Mouse (Mus musculus) CH12.LX (cell line): ENCODE results near the gene Ccdc185. TPM values are rescaled to one million over a fixed set of nuclear protein-coding genes. Genes with fewer than 3 reads are reported as not detected.

Experiments used
- DNase-seq: peaks from one replicate; pipeline ENCODE4 v3.0.0-alpha.2; 2013; ENCODE audit errors: extremely low read depth
- H3K27ac ChIP-seq: 2 replicates; pipeline ENCODE4 v1.5.1; 2012; ENCODE audit warnings: low read depth, mild to moderate bottlenecking, control low read depth, moderate library complexity; ENCODE audit not compliant: insufficient read depth
- H3K27me3 ChIP-seq: replicated peaks from 2 replicates; pipeline ENCODE3; 2012; ENCODE audit warnings: inconsistent platforms
- H3K36me3 ChIP-seq, 2 experiments: replicated peaks in 1 of 2; 2 replicates each; pipeline versions ENCODE3 to v1.6.1; 2012; ENCODE audit warnings: inconsistent platforms in 1 of 2, low read length in 1 of 2, mild to moderate bottlenecking in 1 of 2, mixed read lengths in 1 of 2, moderate library complexity in 1 of 2; ENCODE audit not compliant: control insufficient read depth in 1 of 2, insufficient read depth in 1 of 2
- H3K4me1 ChIP-seq, 2 experiments: 2 replicates each; pipeline ENCODE4 v1.6.1; 2012; ENCODE audit warnings: inconsistent platforms in 1 of 2, moderate library complexity in 1 of 2; ENCODE audit not compliant: insufficient read depth in 2 of 2, control insufficient read depth in 1 of 2
- H3K4me2 ChIP-seq: 2 replicates; pipeline ENCODE4 v1.6.1; 2012; ENCODE audit warnings: low read depth, mild to moderate bottlenecking, control low read depth; ENCODE audit not compliant: poor library complexity, insufficient read depth, severe bottlenecking
- H3K4me3 ChIP-seq, 3 experiments: fragments of 150-350 bp in 1 of 3; sonication (generic) in 1 of 3; replicated peaks in 1 of 3; 2 replicates each; pipeline versions ENCODE3 to v1.5.1; 2011 to 2012; ENCODE audit warnings: low read depth in 2 of 3, low read length in 2 of 3, mild to moderate bottlenecking in 2 of 3, moderate library complexity in 2 of 3, control low read depth in 1 of 3, improper control_type of control experiment in 1 of 3, inconsistent platforms in 1 of 3, mixed read lengths in 1 of 3; ENCODE audit not compliant: poor library complexity in 1 of 3
- H3K79me2 ChIP-seq: replicated peaks from 2 replicates; pipeline ENCODE4 v1.6.1; 2012; ENCODE audit warnings: mild to moderate bottlenecking, moderate library complexity; ENCODE audit not compliant: control insufficient read depth, poor library complexity, insufficient read depth, severe bottlenecking; ENCODE audit errors: extremely low read depth
- H3K9ac ChIP-seq: 2 replicates; pipeline ENCODE4 v1.6.1; 2012; ENCODE audit warnings: low read depth, mild to moderate bottlenecking, control low read depth, moderate library complexity; ENCODE audit not compliant: insufficient read depth
- H3K9me3 ChIP-seq: replicated peaks from 2 replicates; pipeline ENCODE3; 2012; ENCODE audit warnings: low read length, inconsistent platforms, mixed read lengths
- BHLHE40 ChIP-seq: IDR thresholded peaks from 2 replicates; pipeline ENCODE4 v1.6.1; 2011; ENCODE audit warnings: mild to moderate bottlenecking, low read depth, low read length, improper control_type of control experiment
- CHD2 ChIP-seq: IDR thresholded peaks from 2 replicates; pipeline ENCODE4 v1.6.1; 2011; ENCODE audit warnings: low read length, improper control_type of control experiment
- CTCF ChIP-seq, 2 experiments: IDR thresholded peaks in 1 of 2; conservative IDR thresholded peaks in 1 of 2; 2 replicates each; pipeline ENCODE4 v1.5.1; 2011 to 2012; ENCODE audit warnings: low read depth in 2 of 2, low read length in 2 of 2, improper control_type of control experiment in 1 of 2, inconsistent platforms in 1 of 2, mild to moderate bottlenecking in 1 of 2, moderate library complexity in 1 of 2
- E2F4 ChIP-seq: IDR thresholded peaks from 2 replicates; pipeline ENCODE4 v1.6.1; 2011; ENCODE audit warnings: low read depth, low read length, improper control_type of control experiment; ENCODE audit not compliant: insufficient replicate concordance
- ELF1 ChIP-seq: IDR thresholded peaks from 2 replicates; pipeline ENCODE4 v1.6.1; 2014; ENCODE audit warnings: low read depth, mild to moderate bottlenecking, inconsistent platforms, low read length, improper control_type of control experiment
- EP300 ChIP-seq: IDR thresholded peaks from 2 replicates; pipeline ENCODE4 v1.6.1; 2011; ENCODE audit warnings: low read length, improper control_type of control experiment
- ETS1 ChIP-seq: conservative IDR thresholded peaks from 2 replicates; pipeline ENCODE4 v1.6.1; 2012; ENCODE audit warnings: low read depth, mild to moderate bottlenecking, inconsistent platforms, low read length, improper control_type of control experiment, moderate library complexity
- GABPA ChIP-seq: IDR thresholded peaks from 2 replicates; pipeline ENCODE4 v1.6.1; 2012; ENCODE audit warnings: low read depth, low read length, improper control_type of control experiment, inconsistent platforms; ENCODE audit not compliant: insufficient replicate concordance
- HCFC1 ChIP-seq: IDR thresholded peaks from 2 replicates; pipeline ENCODE4 v1.6.1; 2012; ENCODE audit warnings: low read depth, mild to moderate bottlenecking, inconsistent platforms, low read length, improper control_type of control experiment
- IRF4 ChIP-seq: IDR thresholded peaks from 2 replicates; pipeline ENCODE4 v1.6.1; 2014; ENCODE audit warnings: low read depth, mild to moderate bottlenecking, inconsistent platforms, low read length, improper control_type of control experiment
- JUND ChIP-seq: conservative IDR thresholded peaks from 2 replicates; pipeline ENCODE4 v1.6.1; 2011; ENCODE audit warnings: low read depth, low read length, improper control_type of control experiment
- KAT2A ChIP-seq: IDR thresholded peaks from 2 replicates; pipeline ENCODE4 v1.6.1; 2012; ENCODE audit warnings: low read length, improper control_type of control experiment, inconsistent platforms; ENCODE audit not compliant: insufficient replicate concordance
- MAX ChIP-seq: IDR thresholded peaks from 2 replicates; pipeline ENCODE4 v1.6.1; 2011; ENCODE audit warnings: low read length, improper control_type of control experiment
- MAZ ChIP-seq: IDR thresholded peaks from 2 replicates; pipeline ENCODE4 v1.6.1; 2012; ENCODE audit warnings: low read depth, mild to moderate bottlenecking, inconsistent platforms, low read length, improper control_type of control experiment, moderate library complexity
- MEF2A ChIP-seq: IDR thresholded peaks from 2 replicates; pipeline ENCODE4 v1.6.1; 2014; ENCODE audit warnings: low read depth, mild to moderate bottlenecking, inconsistent platforms, low read length, improper control_type of control experiment, borderline replicate concordance
- MXI1 ChIP-seq: IDR thresholded peaks from 2 replicates; pipeline ENCODE4 v1.6.1; 2011; ENCODE audit warnings: mild to moderate bottlenecking, low read depth, low read length, improper control_type of control experiment
- MYC ChIP-seq: IDR thresholded peaks from 2 replicates; pipeline ENCODE4 v1.6.1; 2011; ENCODE audit warnings: low read depth, mild to moderate bottlenecking, improper control_type of control experiment, low read length
- NELFE ChIP-seq: IDR thresholded peaks from 2 replicates; pipeline ENCODE4 v1.6.1; 2011; ENCODE audit warnings: low read depth, low read length, improper control_type of control experiment
- NRF1 ChIP-seq: IDR thresholded peaks from 2 replicates; pipeline ENCODE4 v1.6.1; 2014; ENCODE audit warnings: low read depth, mild to moderate bottlenecking, inconsistent platforms, low read length, improper control_type of control experiment, moderate library complexity
- PAX5 ChIP-seq: IDR thresholded peaks from 2 replicates; pipeline ENCODE4 v1.6.1; 2012; ENCODE audit warnings: low read length, inconsistent platforms, mixed read lengths
- POLR2A ChIP-seq: IDR thresholded peaks from 2 replicates; pipeline ENCODE4 v1.6.1; 2011; ENCODE audit warnings: low read depth, mild to moderate bottlenecking, improper control_type of control experiment, low read length
- POLR2AphosphoS2 ChIP-seq: IDR thresholded peaks from 2 replicates; pipeline ENCODE4 v1.6.1; 2011; ENCODE audit warnings: low read depth, low read length, improper control_type of control experiment
- SMC3 ChIP-seq: IDR thresholded peaks from 2 replicates; pipeline ENCODE4 v1.6.1; 2011; ENCODE audit warnings: low read depth, low read length, improper control_type of control experiment
- TBP ChIP-seq: conservative IDR thresholded peaks from 2 replicates; pipeline ENCODE4 v1.6.1; 2011; ENCODE audit warnings: low read depth, low read length, improper control_type of control experiment
- UBTF ChIP-seq: IDR thresholded peaks from 2 replicates; pipeline ENCODE4 v1.6.1; 2012; ENCODE audit warnings: low read depth, mild to moderate bottlenecking, inconsistent platforms, low read length, improper control_type of control experiment, moderate library complexity
- USF1 ChIP-seq: IDR thresholded peaks from 2 replicates; pipeline ENCODE4 v1.6.1; 2014; ENCODE audit warnings: low read depth, mild to moderate bottlenecking, inconsistent platforms, low read length, improper control_type of control experiment
- USF2 ChIP-seq: conservative IDR thresholded peaks from 2 replicates; pipeline ENCODE4 v1.6.1; 2011; ENCODE audit warnings: low read depth, low read length, improper control_type of control experiment
- ZMIZ1 ChIP-seq: IDR thresholded peaks from 2 replicates; pipeline ENCODE4 v1.6.1; 2012; ENCODE audit warnings: low read depth, mild to moderate bottlenecking, inconsistent platforms, low read length, improper control_type of control experiment
- dilution Hi-C: fragments of 300-500 bp; cut with MboI; formaldehyde crosslinking; loops from 2 replicates; pipeline ENCODE4 v1.14.3; 2020; ENCODE audit warnings: low sequenced_read_pairs; ENCODE audit not compliant: extremely low pct_unique_long_range_greater_than_20kb, extremely low pct_ligation_motif_present
- in situ Hi-C: fragments of 300-500 bp; cut with MboI; formaldehyde crosslinking; loops from 3 replicates; pipeline ENCODE4 v1.14.3; 2019; ENCODE audit warnings: low sequenced_read_pairs, low pct_ligation_motif_present, low pct_unique_long_range_greater_than_20kb, mixed read lengths
- polyA plus RNA-seq: library from polyadenylated mRNA; unstranded; fragments of >175 nt; gene quantifications from 2 replicates; pipeline ENCODE4 v1.2.1, GENCODE M21; 2012; ENCODE audit warnings: low read depth; ENCODE audit not compliant: insufficient read length
- total RNA-seq, 2 experiments: library from RNA; depleted of rRNA; stranded (reverse); fragments of 300-350 nt in 1 of 2; fragments of >200 nt in 1 of 2; gene quantifications; 2 replicates each; pipeline ENCODE4 v1.2.3; 2012 to 2014

The Ccdc185 gene
- total and polyA plus RNA-seq, 3 experiments: not detected

DNA sequence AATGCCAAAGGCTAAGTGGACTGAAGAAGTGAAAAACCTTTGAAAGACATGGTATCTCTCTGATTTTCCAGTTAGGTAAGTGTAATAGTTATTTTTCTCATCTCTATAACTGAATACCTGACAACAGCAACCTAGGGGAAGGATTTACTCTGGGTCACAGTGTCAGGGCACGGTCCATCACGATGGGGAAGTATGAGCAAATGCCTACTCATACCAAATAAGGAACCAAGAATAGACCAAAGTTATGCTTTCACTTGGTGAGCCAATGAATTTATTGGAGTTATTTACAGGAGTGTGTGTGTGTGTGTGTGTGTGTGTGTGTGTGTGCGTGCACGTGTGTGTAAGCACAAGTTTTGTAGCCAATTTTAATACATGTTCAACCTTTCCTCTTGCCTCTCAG is 41.5 kb downstream of the Ccdc185 start:
- H3K27ac ChIP-seq: no peak overlapping the region
- TF ChIP-seq MAX (no peak), USF1 (no peak), MYC (no peak), JUND (no peak), CTCF (conservative IDR thresholded peaks at IDR 0.05 in 1 of 2, IDR thresholded peaks at IDR 0.05 in 1 of 2; ENCODE audit: low read depth in 2 of 2, low read length in 2 of 2) (no peak), HCFC1 (no peak), ETS1 (no peak), USF2 (no peak), GABPA (no peak), MXI1 (no peak), PAX5 (no peak), KAT2A (no peak), POLR2A (no peak), MEF2A (no peak), CHD2 (no peak), ZMIZ1 (no peak), EP300 (no peak), NELFE (no peak)
- no peak overlapping the region for H3K4me2 ChIP-seq
- H3K4me1 ChIP-seq: 0 out of 4 replicates have a peak, but pooled peaks cover 0 to 2% of the 10 kb centered on the region in 2 experiments
- H3K27me3 ChIP-seq: no peaks in the 10 kb centered on the region
- peak; percentile 12 for DNase-seq
- H3K4me3 ChIP-seq: no peak overlapping the region
- no peaks in the 10 kb centered on the region for H3K79me2 ChIP-seq
- H3K36me3 ChIP-seq: no peaks in the 10 kb centered on the region
- H3K9ac ChIP-seq: no peak overlapping the region
- dilution Hi-C loops (no loop called here), in situ Hi-C loops (no loop called here)
- H3K9me3 ChIP-seq: peaks cover 6% of the 10 kb centered on the region

DNA sequence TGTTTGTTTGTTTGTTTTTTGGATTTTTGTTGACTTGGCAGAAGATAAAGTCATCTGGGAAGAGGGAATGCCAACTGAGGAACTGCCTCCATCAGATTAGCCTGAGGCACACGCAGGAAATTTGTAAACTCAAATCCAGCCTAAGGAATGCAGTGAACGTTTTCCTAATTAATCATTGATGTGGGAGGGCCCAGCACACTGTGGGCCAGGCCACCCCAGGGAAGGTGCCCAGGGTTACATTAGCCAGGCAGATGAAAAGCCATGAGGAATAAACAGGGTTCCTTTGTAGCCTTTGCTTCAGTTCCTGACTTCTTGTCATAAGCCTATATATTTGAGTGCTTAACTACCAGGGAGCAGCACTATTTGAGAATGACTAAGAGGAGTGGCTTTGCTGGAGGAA is 44.1 kb downstream of the Ccdc185 start:
- no peak for DNase-seq
- Histone ChIP-seq H3K36me3 (no peaks in the 10 kb centered on the region), H3K27me3 (no peaks in the 10 kb centered on the region), H3K9ac (no peak overlapping the region), H3K9me3 (peaks cover 6% of the 10 kb centered on the region), H3K79me2 (no peaks in the 10 kb centered on the region)
- dilution Hi-C loops (no loop called here), in situ Hi-C loops (no loop called here)
- TF ChIP-seq TBP: no peak
- no peak for TF ChIP-seq JUND
- TF ChIP-seq E2F4: no peak
- TF ChIP-seq POLR2AphosphoS2: no peak
- no peak for TF ChIP-seq HCFC1
- no peak for TF ChIP-seq SMC3
- TF ChIP-seq UBTF: no peak
- no peak for TF ChIP-seq CHD2
- TF ChIP-seq MYC: no peak
- no peak for TF ChIP-seq USF1
- TF ChIP-seq MAZ: no peak
- no peak for TF ChIP-seq MAX
- no peak for TF ChIP-seq MXI1
- no peak for TF ChIP-seq ELF1
- TF ChIP-seq GABPA: no peak
- no peak for TF ChIP-seq BHLHE40
- TF ChIP-seq NRF1: no peak
- no peak for TF ChIP-seq KAT2A
- TF ChIP-seq IRF4: no peak
- TF ChIP-seq, all 38 proteins: peak for 0
- H3K4me3 ChIP-seq: no peak overlapping the region
- H3K4me1 ChIP-seq: no peaks in the 10 kb centered on the region
- no peak overlapping the region for H3K27ac ChIP-seq
- no peak overlapping the region for H3K4me2 ChIP-seq
